Mouse (Mus musculus) Patski (cell line): ENCODE results near the gene Ap3b2. TPM values are rescaled to one million over a fixed set of nuclear protein-coding genes. Genes with fewer than 3 reads are reported as not detected.
A peak's percentile ranks its signal among the peaks of the same experiment; 100 is the strongest.

Experiments
- ATAC-seq: fragments of 100-300 bp; one replicate; pipeline ENCODE4 v1.8.0; 2021
- CTCF ChIA-PET: fragments of 350-600 bp; sonication (Branson Sonifier 250); formaldehyde crosslinking; loops from one replicate; lab custom pipeline; 2022; ENCODE audit warnings: inconsistent platforms; lab: Charles Lee
- POLR2A ChIA-PET: fragments of 350-600 bp; sonication (Branson Sonifier 250); formaldehyde crosslinking; loops from one replicate; lab custom pipeline; 2022; ENCODE audit warnings: antibody characterized with exemption, inconsistent platforms; lab: Charles Lee
- DNase-seq: peaks from one replicate; pipeline ENCODE4 v3.0.0-alpha.2; 2011; ENCODE audit warnings: low read depth, low spot score
- H3K27me3 ChIP-seq: fragments of 371-371 bp; one replicate; pipeline ENCODE4 v1.5.1; 2021
- CTCF ChIP-seq: fragments of 100-300 bp; IDR thresholded peaks from one replicate; pipeline ENCODE4 v1.5.1; 2021
- in situ Hi-C: fragments of 300-500 bp; cut with MboI; formaldehyde crosslinking; loops from 3 replicates; pipeline ENCODE4 v1.11.1; 2018; ENCODE audit warnings: low pct_unique_long_range_greater_than_20kb, mixed read lengths
- polyA plus RNA-seq: library from polyadenylated mRNA; unstranded; gene quantifications from one replicate; pipeline ENCODE4 v1.2.3, GENCODE M21; 2021

The Ap3b2 gene
- polyA plus RNA-seq: 0.03 TPM

DNA sequence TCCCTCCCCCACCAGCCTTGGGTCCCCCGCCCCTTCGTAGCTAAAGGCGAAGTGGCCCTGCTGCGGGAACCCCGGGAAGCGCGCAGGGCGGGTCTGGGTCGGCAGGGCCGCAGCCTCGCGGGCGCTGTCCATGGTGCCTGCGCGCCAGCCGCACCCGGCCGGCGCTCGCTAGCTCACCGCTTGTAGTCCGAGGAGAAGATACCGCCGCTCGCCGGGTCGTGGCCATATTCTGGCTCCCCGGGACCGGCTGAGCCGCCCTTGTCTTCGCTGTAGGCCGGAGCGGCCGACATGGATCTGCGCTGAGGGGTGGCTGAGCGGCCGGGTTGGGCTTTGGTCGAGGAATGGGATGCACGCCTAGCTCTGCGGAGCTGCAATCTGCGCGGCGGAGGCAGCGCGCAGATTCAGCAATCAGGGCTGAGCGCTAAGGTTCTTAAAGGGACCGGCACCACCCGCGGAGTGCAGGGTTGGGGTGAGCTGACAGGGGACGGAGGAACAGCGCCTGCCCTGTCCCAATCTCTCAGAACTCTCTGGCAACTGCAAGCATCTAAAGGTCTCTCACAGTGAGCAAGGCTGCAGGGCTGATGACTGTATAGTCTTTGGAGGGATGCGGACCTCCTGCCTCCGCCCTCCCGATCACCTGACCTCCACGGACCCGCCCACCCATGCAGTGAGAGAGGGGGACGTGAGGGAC is at the start of gene Ap3b2:
TSS of gene Ap3b2 (minus strand) at position 595 of the 691 bp plus-strand sequence.
- ATAC-seq (peak; percentile 80), DNase-seq (no peak)
- TF ChIP-seq CTCF: no peak
- in situ Hi-C loops: loop anchor here (5.0 kb wide), 1 partner anchor 36 kb away; the partner anchor contains the start of gene Cpeb1
- H3K27me3 ChIP-seq: peaks cover 57% of the 10 kb centered on the region
- ChIA-PET POLR2A (no interaction called here), CTCF (no interaction called here)

DNA sequence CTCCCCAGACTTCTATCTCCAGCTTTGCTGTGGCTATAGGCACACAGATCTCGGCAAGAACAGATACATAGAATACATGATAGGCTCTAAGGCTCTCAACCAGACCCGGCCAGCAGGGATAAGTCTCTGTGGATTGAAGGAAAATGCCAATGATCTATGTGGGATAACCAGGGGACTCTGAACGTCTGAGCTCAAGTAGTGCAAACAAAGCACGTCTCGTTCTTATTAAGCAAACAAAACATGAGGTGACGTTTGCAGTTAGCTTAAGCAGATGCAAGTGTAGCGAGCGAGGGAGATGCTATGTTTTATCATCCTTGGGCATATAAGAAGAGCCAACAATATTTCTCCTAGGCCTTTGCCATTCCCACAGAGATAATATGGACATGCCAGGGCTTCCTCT is 49.2 kb upstream of the Ap3b2 start:
- DNase-seq: no peak
- CTCF ChIA-PET: no interaction called here
- in situ Hi-C loops: no loop called here
- no peak for ATAC-seq
- H3K27me3 ChIP-seq: peaks cover 9% of the 10 kb centered on the region
- no peak for TF ChIP-seq CTCF
- POLR2A ChIA-PET: no interaction called here

DNA sequence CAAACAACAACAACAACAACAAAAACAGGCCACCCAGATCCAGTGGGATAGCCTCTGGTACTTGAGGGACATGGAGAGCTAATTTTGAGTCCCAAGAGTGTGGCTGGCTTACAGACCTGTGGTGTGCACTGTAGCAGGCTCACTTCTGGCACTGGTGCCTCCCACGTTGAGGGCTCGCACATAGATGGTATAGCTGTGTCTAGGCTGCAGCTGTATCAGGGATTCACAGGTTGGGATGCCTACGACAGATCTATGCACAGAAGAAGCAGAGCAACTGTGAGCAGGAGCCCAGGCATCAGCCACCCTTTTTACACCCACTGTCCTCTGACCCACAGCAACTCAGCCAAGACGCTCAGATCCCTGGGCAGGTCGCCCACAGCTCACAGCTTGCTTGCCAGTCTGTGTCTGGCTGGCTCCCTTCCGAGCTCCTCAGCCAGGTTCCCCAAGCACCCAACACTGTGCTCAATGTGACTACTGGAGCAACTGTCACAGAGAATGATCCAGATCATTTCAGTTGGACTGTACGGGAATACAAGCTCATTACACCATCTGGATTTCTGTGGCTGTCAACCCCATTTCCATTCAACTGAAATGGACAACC is 48.3 kb upstream of the Ap3b2 start:
- H3K27me3 ChIP-seq: peaks cover 9% of the 10 kb centered on the region
- POLR2A ChIA-PET: no interaction called here
- CTCF ChIA-PET: no interaction called here
- in situ Hi-C loops: no loop called here
- ATAC-seq (no peak), DNase-seq (no peak)
- TF ChIP-seq CTCF: no peak

DNA sequence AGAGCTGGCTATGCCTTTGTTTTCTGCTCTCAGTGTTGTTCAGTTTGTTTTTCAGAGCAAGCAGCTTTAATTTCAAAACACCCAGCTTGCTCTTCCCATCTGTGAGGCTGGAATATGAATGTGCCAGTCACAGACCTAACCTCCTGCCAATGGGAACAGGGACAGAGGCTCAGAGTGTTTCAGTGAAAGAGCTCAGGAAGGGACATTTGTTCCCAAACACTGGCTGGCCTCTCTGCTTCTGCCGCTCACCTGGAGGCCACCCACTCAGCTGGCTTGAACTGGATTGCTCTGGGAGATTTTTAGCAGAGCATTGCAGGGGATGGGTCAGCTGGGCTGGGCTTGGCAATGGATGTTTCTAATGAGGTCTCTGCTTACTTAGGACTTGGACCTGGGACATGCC is 47.3 kb upstream of the Ap3b2 start:
- TF ChIP-seq CTCF: no peak
- H3K27me3 ChIP-seq: peaks cover 9% of the 10 kb centered on the region
- ATAC-seq (no peak), DNase-seq (no peak)
- POLR2A ChIA-PET: no interaction called here
- CTCF ChIA-PET: no interaction called here
- in situ Hi-C loops: no loop called here

DNA sequence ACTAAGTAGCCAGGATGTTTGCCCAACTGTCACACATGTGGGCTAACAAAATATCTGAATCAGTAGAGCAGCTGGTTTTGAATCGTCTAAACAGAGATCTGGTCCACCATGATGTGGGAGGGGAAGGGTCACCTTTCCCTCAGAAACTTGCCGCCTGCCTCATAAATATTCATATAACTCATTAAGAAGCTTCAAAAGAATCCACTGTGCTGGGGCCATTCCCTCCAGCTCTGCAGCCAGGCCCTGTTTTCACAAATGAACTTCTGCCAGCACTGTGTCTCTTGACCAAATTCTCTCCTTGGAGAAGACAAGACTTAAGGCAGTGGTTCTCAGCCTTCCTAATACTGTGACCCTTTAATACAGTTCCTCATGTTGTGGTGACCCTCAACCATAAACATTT is 45.8 kb upstream of the Ap3b2 start:
- TF ChIP-seq CTCF: no peak
- in situ Hi-C loops: no loop called here
- DNase-seq: no peak
- peaks cover 9% of the 10 kb centered on the region for H3K27me3 ChIP-seq
- POLR2A ChIA-PET: no interaction called here
- CTCF ChIA-PET: no interaction called here
- ATAC-seq: no peak

DNA sequence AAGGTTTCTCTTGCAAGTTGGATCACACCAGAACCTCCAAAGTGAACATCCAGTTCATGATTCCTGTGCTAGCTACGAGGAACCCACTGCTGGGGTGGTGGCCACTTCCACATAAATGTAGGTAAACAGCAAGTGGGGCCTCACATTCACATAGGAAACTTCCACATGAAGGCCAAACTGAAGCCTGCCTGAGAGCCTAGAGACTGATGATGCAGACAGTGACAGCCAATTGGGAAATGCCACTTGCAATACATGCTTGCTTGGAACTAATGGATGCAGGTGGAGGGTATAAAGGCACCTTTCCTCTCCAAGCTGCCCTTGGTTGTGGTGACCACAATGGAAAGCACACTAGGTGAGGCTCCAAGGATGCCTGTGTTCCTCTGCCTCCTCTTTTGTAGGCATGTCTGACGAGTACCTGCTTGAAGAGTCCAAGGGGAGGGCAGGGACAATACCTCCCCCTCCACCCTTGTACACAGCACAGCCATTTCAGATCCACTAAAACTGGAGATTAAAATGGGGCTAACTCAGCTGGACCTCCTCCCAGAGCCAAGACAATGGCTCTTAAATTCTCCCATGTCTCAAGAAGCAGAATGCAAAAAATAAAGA is 44.4 kb upstream of the Ap3b2 start:
- in situ Hi-C loops: no loop called here
- ATAC-seq: no peak
- no peak for TF ChIP-seq CTCF
- POLR2A ChIA-PET: no interaction called here
- H3K27me3 ChIP-seq: peaks cover 9% of the 10 kb centered on the region
- DNase-seq: no peak
- CTCF ChIA-PET: no interaction called here

DNA sequence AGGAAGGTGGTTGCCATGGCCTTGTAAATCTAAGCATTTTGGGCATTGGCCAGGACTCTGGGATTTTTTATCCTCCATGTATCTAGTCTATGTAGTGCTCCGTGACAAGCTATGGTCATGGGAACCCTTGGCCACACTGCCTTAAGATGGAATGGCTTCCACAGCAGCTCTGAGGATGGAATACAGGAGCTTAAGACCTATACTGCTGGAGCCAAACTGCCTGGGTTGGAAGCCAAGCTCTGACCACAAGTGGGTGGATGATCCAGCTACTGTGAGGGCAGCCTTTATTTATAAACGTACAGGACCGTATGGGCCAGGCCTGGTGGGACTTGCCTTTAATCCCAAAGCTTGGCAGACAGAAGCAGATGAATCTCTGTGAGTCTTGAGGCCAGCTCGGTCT is 42.8 kb upstream of the Ap3b2 start:
- ChIA-PET POLR2A (no interaction called here), CTCF (no interaction called here)
- DNase-seq: no peak
- no peak for ATAC-seq
- H3K27me3 ChIP-seq: no peaks in the 10 kb centered on the region
- no peak for TF ChIP-seq CTCF
- in situ Hi-C loops: no loop called here

DNA sequence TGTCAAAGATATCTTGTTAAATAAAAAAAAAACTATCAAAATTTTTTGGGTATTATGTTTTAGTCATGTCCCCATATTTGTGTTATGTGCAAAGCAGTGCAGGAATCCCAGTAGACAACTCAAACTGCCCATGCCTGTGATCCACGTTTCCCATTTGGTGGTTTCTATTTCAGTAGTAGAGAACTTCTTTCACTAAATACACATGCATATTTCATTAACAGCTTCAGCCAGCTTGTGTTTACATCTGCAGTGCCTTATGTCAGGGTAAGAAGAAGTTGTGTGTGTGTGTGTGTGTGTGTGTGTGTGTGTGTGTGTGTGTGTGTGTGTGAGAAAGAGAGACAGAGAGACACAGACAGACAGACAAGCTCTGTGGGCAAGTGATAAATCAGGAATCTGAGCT is 37.7 kb upstream of the Ap3b2 start:
- no peak for TF ChIP-seq CTCF
- H3K27me3 ChIP-seq: no peaks in the 10 kb centered on the region
- ATAC-seq: no peak
- ChIA-PET POLR2A (no interaction called here), CTCF (no interaction called here)
- in situ Hi-C loops: no loop called here
- no peak for DNase-seq

DNA sequence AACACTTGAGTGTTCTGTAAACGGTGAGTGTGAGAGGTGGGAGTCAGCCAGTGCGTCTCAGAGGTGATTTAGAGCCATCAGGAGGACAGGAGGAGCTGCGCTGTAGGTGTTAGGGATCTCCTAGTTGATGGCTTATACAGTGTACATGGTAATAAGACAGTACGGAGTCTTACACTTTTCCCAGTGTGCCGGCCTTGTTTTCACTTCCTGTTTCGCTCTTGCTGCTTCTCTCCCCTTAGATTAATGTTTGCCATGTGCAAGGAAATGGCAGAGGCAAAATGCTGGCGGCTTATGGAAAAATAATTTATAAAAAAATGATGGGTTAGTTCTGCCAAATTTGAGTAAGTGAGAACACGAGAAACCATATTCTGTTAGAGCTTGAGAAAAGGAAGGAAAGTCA is 35.2 kb upstream of the Ap3b2 start:
- DNase-seq: no peak
- POLR2A ChIA-PET: no interaction called here
- in situ Hi-C loops: loop anchor here (10.0 kb wide), 1 partner anchor 364 kb away; no protein-coding TSS in a partner anchor
- H3K27me3 ChIP-seq: no peaks in the 10 kb centered on the region
- TF ChIP-seq CTCF: no peak
- no peak for ATAC-seq
- CTCF ChIA-PET: interaction anchor here (1.2 kb wide), 1 partner anchor 12 kb away, joined by 3 read pairs; no protein-coding TSS in a partner anchor

DNA sequence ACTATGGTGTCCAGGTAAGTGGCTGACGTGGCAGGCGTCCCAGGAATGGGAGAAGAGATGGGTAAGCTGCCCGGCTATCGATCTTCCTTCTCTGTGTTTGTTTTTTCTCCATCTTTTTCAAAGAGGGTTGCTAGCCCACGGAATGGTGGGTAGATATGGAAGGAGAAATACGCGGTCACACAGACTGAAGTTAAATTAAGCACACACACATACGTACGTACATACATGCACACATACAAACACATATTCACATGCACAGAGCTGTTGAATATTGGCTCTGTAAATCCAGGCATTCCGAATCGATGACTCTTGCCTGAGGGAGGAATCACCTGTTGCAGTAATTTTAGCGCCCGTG is 29.9 kb upstream of the Ap3b2 start:
- peaks cover 6% of the 10 kb centered on the region for H3K27me3 ChIP-seq
- POLR2A ChIA-PET: no interaction called here
- in situ Hi-C loops: loop anchor here (10.0 kb wide), 1 partner anchor 359 kb away; no protein-coding TSS in a partner anchor
- DNase-seq (no peak), ATAC-seq (peak; percentile 12)
- TF ChIP-seq CTCF: no peak
- CTCF ChIA-PET: no interaction called here

DNA sequence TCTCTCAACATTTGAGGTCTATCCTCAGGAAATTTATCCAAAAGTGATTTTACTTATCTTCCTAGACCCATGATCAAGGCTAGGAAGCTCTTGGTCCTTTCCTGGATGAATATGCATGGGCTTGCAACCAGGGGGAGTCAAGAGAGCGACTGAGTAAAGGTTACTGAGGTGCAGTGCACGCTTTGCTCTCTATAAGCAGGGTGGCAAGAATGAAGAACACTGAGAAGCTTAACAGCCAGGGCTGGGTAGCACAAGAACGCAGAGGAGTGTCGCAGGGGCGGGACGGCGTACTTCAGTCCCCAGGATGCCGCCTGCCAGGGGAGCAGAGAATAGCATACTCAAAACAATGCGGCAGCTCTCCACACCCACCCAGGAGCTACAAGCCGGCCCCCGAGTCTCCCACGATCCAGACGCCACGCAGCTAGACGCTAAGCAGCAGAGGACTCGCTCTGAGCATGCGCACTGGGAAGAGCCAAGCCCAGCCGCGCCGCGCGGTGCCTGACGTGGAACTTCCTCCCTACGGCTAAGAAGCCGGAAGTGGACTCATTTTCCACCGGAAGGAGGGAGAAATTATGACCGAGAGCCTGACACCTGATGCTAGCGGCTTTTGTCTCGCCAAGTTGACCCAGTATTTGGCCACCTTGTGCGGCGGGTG is 29.4 kb upstream of the Ap3b2 start:
- in situ Hi-C loops: loop anchor here (10.0 kb wide), 1 partner anchor 358 kb away; no protein-coding TSS in a partner anchor
- DNase-seq: peak; percentile 46
- peak; percentile 84 for ATAC-seq
- TF ChIP-seq CTCF: peak; percentile 27
- ChIA-PET CTCF (interaction anchor here (1.5 kb wide), 1 partner anchor 9 kb away, joined by 4 read pairs; no protein-coding TSS in a partner anchor), POLR2A (no interaction called here)
- peaks cover 6% of the 10 kb centered on the region for H3K27me3 ChIP-seq
